Comparison of ENCODE assay signal across 8 mouse cellular contexts in the genomic region with DNA sequence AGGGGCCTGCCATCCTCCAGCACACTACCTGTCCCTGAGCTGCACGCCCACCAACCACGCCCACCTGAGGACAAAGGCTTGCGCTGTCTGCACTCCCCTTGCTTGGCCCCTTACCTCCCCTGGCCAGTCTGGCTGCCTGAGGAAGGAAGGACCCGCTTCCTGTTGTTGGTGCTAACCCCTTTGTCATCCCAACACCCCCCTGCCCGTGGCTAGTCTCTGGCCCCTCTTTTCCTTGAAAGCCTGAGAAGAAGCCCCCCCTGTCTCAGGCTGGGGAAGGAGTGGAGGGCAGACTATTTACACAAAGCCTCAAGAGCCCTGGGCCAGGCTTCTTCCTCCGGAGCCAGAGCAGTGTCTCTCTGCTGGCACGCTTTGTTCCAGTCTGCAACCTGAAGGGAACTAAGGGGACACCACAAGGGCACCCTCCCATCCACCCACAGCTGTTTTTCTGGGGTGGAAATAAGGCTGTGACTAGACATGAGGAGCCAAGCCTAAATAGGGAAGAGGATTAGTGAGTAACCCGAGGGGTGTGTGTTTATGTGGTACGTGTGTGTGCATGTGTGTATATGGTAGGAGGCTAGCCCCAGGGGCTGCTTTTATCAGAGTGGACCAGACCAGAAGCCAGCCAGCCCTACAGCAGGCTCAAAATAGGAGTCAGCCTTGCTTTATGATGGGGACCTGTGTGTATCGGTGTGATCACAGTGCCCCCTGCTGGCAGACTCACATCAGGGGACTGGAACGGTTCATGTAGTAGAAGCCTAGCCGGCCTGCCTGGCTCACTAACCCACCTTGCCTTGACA. TPM values are rescaled to one million over a fixed set of nuclear protein-coding genes. Genes with fewer than 3 reads are reported as not detected.
DNase-seq lines count a peak whose midpoint lies in the region; ATAC-seq lines count a peak whose summit lies in the region.

No protein-coding gene starts in this region.

- peak overlapping the region; percentile 67 for H3K27ac ChIP-seq in intestine, embryonic 14.5 days (ENCODE audit: low read depth)

- ATAC-seq in intestine, embryonic 14.5 days (replicated peaks; ENCODE audit: low FRiP score, low TSS enrichment, low read depth): peak; percentile 90

- H3K9ac ChIP-seq in intestine, embryonic 14.5 days (ENCODE audit: low read length): peak overlapping the region; percentile 34

- no peak overlapping the region for H3K4me3 ChIP-seq in intestine, embryonic 14.5 days (ENCODE audit: low read depth, low read length)

- no peaks in the 10 kb centered on the region for H3K36me3 ChIP-seq in intestine, embryonic 14.5 days (ENCODE audit: control insufficient read depth, insufficient read depth, low read length)

- no peaks in the 10 kb centered on the region for H3K9me3 ChIP-seq in intestine, embryonic 14.5 days (ENCODE audit: control insufficient read depth, low read length)

- H3K27me3 ChIP-seq in intestine, embryonic 14.5 days (replicated peaks; ENCODE audit: control insufficient read depth, insufficient read depth, low read length): no peaks in the 10 kb centered on the region

- intact Hi-C loops in gastrocnemius, postnatal 14 days (cut with DNase I; ENCODE audit: low total_unique reads): loop anchor here (2.0 kb wide), 1 partner anchor 36 kb away; no protein-coding TSS in a partner anchor
- intact Hi-C loops in left cerebral cortex, postnatal 14 days (cut with DNase I): loop anchor here (1.0 kb wide), 1 partner anchor 43 kb away; no protein-coding TSS in a partner anchor

- peak overlapping the region; percentile 20 for H3K4me2 ChIP-seq in intestine, embryonic 14.5 days (ENCODE audit: low read length)

- H3K4me1 ChIP-seq in intestine, embryonic 14.5 days (replicated peaks; ENCODE audit: control insufficient read depth, insufficient read depth, low read length): peaks cover 14% of the 10 kb centered on the region

- peak; percentile 96 for DNase-seq in adipocyte (ENCODE audit: low spot score)
- peak; percentile 97 for DNase-seq in embryo, embryonic 10 days (ENCODE audit: low spot score)
- DNase-seq in gastrocnemius, postnatal 14 days: peak; percentile 93
- DNase-seq in intestine, embryonic 14.5 days (ENCODE audit: low spot score): peak; percentile 98
- DNase-seq in left cerebral cortex, postnatal 14 days (ENCODE audit: low spot score in 2 of 2): peak; percentile 94 to 96
- DNase-seq in mesoderm, embryonic 11.5 days (ENCODE audit: low read depth, low spot score): peak; percentile 95
- DNase-seq in right cerebral cortex, postnatal 36 days (ENCODE audit: low spot score in 2 of 2): peak; percentile 88 to 89
- DNase-seq in yolk sac, embryonic 10.5 days (ENCODE audit: low spot score): peak; percentile 86

- 4% methylated on average over 12 of the region's 12 CpGs for whole genome bisulfite sequencing in intestine, embryonic 14.5 days

RNA-seq across cellular contexts. Expression of gene Pitpna, which starts 14.8 kb away (rescaled TPM):
- total RNA-seq in gastrocnemius, postnatal 14 days (2021): 100 to 1,000 TPM; 176 to 185 TPM
- polyA plus RNA-seq in intestine, embryonic 14.5 days (2014; fragmentation: Nextera tagmentation; extraction: Ambion mirVana): 76.2 and 82.1 TPM in 2 replicates
- 100 to 1,000 TPM; 336 to 338 TPM for total RNA-seq in left cerebral cortex, postnatal 14 days (2021)

RNA-seq across cellular contexts. Expression of gene Slc43a2, which starts 41.6 kb away (rescaled TPM):
- total RNA-seq in gastrocnemius, postnatal 14 days (2021): 10 to 100 TPM; 25.3 to 30.8 TPM
- 3.5 and 4.8 TPM in 2 replicates for polyA plus RNA-seq in intestine, embryonic 14.5 days (2014; fragmentation: Nextera tagmentation; extraction: Ambion mirVana)
- total RNA-seq in left cerebral cortex, postnatal 14 days (2021): 10 to 100 TPM; 53.0 to 61.5 TPM

RNA-seq across cellular contexts. Expression of gene Inpp5k, which starts 57.7 kb away (rescaled TPM):
- total RNA-seq in gastrocnemius, postnatal 14 days (2021): 10 to 100 TPM; 17.0 to 23.0 TPM
- 23.7 and 25.1 TPM in 2 replicates for polyA plus RNA-seq in intestine, embryonic 14.5 days (2014; fragmentation: Nextera tagmentation; extraction: Ambion mirVana)
- 10 to 100 TPM; 43.2 to 44.4 TPM for total RNA-seq in left cerebral cortex, postnatal 14 days (2021)

RNA-seq across cellular contexts. Expression of gene Scarf1, which starts 59.7 kb away (rescaled TPM):
- 1 to 10 TPM; 7.1 to 7.2 TPM for total RNA-seq in gastrocnemius, postnatal 14 days (2021)
- polyA plus RNA-seq in intestine, embryonic 14.5 days (2014; fragmentation: Nextera tagmentation; extraction: Ambion mirVana): 5.4 and 6.0 TPM in 2 replicates
- total RNA-seq in left cerebral cortex, postnatal 14 days (2021): 1 to 10 TPM; 3.0 to 3.3 TPM
